Mouse (Mus musculus): Measurements from ENCODE around the gene Dscaml1.

Gene Dscaml1

GRCm38 (mm10) chr9:45633036-45633435 is 206.6 kb downstream of the Dscaml1 start:
- DNase-seq (ENCODE audit: low spot score in 2 of 2): peak in 1 of 2 experiments; percentile 39

- no peak for DNase-seq (ENCODE audit: low spot score in 2 of 2)
These were observed 208.6 kb downstream of the Dscaml1 start for GRCm38 (mm10) chr9:45634978-45635377.

GRCm38 (mm10) chr9:45637346-45637745 is 210.9 kb downstream of the Dscaml1 start:
- DNase-seq (ENCODE audit: low spot score in 2 of 2): no peak

GRCm38 (mm10) chr9:45638184-45638917 is 211.9 kb downstream of the Dscaml1 start:
- no peak for DNase-seq (ENCODE audit: low spot score in 2 of 2)

GRCm38 (mm10) chr9:45644833-45645388 is 218.5 kb downstream of the Dscaml1 start:
- DNase-seq (ENCODE audit: low spot score in 2 of 2): no peak

GRCm38 (mm10) chr9:45645526-45645925 is 219.1 kb downstream of the Dscaml1 start:
- DNase-seq (ENCODE audit: low spot score in 2 of 2): no peak

GRCm38 (mm10) chr9:45651078-45651809 is 224.8 kb downstream of the Dscaml1 start:
- DNase-seq (ENCODE audit: low spot score in 2 of 2): no peak

- DNase-seq (ENCODE audit: low spot score in 2 of 2): no peak
These were observed 225.4 kb downstream of the Dscaml1 start for GRCm38 (mm10) chr9:45651810-45652177.

GRCm38 (mm10) chr9:45657172-45658062 is 231.0 kb downstream of the Dscaml1 start:
- peak in 1 of 2 experiments; percentile 29 for DNase-seq (ENCODE audit: low spot score in 2 of 2)

GRCm38 (mm10) chr9:45660191-45660590 is 233.8 kb downstream of the Dscaml1 start:
- DNase-seq (ENCODE audit: low spot score in 2 of 2): no peak

- DNase-seq (ENCODE audit: low spot score in 2 of 2): no peak
These were observed 236.0 kb downstream of the Dscaml1 start for GRCm38 (mm10) chr9:45662471-45662870.

GRCm38 (mm10) chr9:45663386-45664315 is 237.2 kb downstream of the Dscaml1 start:
- DNase-seq (ENCODE audit: low spot score in 2 of 2): peak; percentile 70 to 78

- no peak for DNase-seq (ENCODE audit: low spot score in 2 of 2)
These were observed 237.9 kb downstream of the Dscaml1 start for GRCm38 (mm10) chr9:45664326-45664725.

GRCm38 (mm10) chr9:45664871-45665394 is 238.5 kb downstream of the Dscaml1 start:
- DNase-seq (ENCODE audit: low spot score in 2 of 2): no peak

- DNase-seq (ENCODE audit: low spot score in 2 of 2): no peak
These were observed 249.5 kb downstream of the Dscaml1 start for GRCm38 (mm10) chr9:45675931-45676330.

GRCm38 (mm10) chr9:45676578-45676977 is 250.2 kb downstream of the Dscaml1 start:
- DNase-seq (ENCODE audit: low spot score in 2 of 2): no peak

- peak; percentile 38 to 40 for DNase-seq (ENCODE audit: low spot score in 2 of 2)
These were observed 250.9 kb downstream of the Dscaml1 start for GRCm38 (mm10) chr9:45677236-45677781.

GRCm38 (mm10) chr9:45677952-45678663 is 251.7 kb downstream of the Dscaml1 start:
- DNase-seq (ENCODE audit: low spot score in 2 of 2): peak; percentile 28 to 37

GRCm38 (mm10) chr9:45678664-45679026 is 252.2 kb downstream of the Dscaml1 start:
- DNase-seq (ENCODE audit: low spot score in 2 of 2): peak; percentile 32 to 38

Measured in frontal cortex, postnatal 10 days (tissue).